Mouse (Mus musculus) CH12.LX (cell line): ENCODE results near the gene Atad1. TPM values are rescaled to one million over a fixed set of nuclear protein-coding genes. Genes with fewer than 3 reads are reported as not detected.
A peak's percentile ranks its signal among the peaks of the same experiment; 100 is the strongest.

Source experiments
- DNase-seq: peaks from one replicate; pipeline ENCODE4 v3.0.0-alpha.2; 2013; ENCODE audit errors: extremely low read depth
- H3K27ac ChIP-seq: 2 replicates; pipeline ENCODE4 v1.5.1; 2012; ENCODE audit warnings: low read depth, mild to moderate bottlenecking, control low read depth, moderate library complexity; ENCODE audit not compliant: insufficient read depth
- H3K27me3 ChIP-seq: replicated peaks from 2 replicates; pipeline ENCODE3; 2012; ENCODE audit warnings: inconsistent platforms
- H3K36me3 ChIP-seq, 2 experiments: replicated peaks in 1 of 2; 2 replicates each; pipeline versions ENCODE3 to v1.6.1; 2012; ENCODE audit warnings: inconsistent platforms in 1 of 2, low read length in 1 of 2, mild to moderate bottlenecking in 1 of 2, mixed read lengths in 1 of 2, moderate library complexity in 1 of 2; ENCODE audit not compliant: control insufficient read depth in 1 of 2, insufficient read depth in 1 of 2
- H3K4me1 ChIP-seq, 2 experiments: 2 replicates each; pipeline ENCODE4 v1.6.1; 2012; ENCODE audit warnings: inconsistent platforms in 1 of 2, moderate library complexity in 1 of 2; ENCODE audit not compliant: insufficient read depth in 2 of 2, control insufficient read depth in 1 of 2
- H3K4me2 ChIP-seq: 2 replicates; pipeline ENCODE4 v1.6.1; 2012; ENCODE audit warnings: low read depth, mild to moderate bottlenecking, control low read depth; ENCODE audit not compliant: poor library complexity, insufficient read depth, severe bottlenecking
- H3K4me3 ChIP-seq, 3 experiments: fragments of 150-350 bp in 1 of 3; sonication (generic) in 1 of 3; replicated peaks in 1 of 3; 2 replicates each; pipeline versions ENCODE3 to v1.5.1; 2011 to 2012; ENCODE audit warnings: low read depth in 2 of 3, low read length in 2 of 3, mild to moderate bottlenecking in 2 of 3, moderate library complexity in 2 of 3, control low read depth in 1 of 3, improper control_type of control experiment in 1 of 3, inconsistent platforms in 1 of 3, mixed read lengths in 1 of 3; ENCODE audit not compliant: poor library complexity in 1 of 3
- H3K79me2 ChIP-seq: replicated peaks from 2 replicates; pipeline ENCODE4 v1.6.1; 2012; ENCODE audit warnings: mild to moderate bottlenecking, moderate library complexity; ENCODE audit not compliant: control insufficient read depth, poor library complexity, insufficient read depth, severe bottlenecking; ENCODE audit errors: extremely low read depth
- H3K9ac ChIP-seq: 2 replicates; pipeline ENCODE4 v1.6.1; 2012; ENCODE audit warnings: low read depth, mild to moderate bottlenecking, control low read depth, moderate library complexity; ENCODE audit not compliant: insufficient read depth
- H3K9me3 ChIP-seq: replicated peaks from 2 replicates; pipeline ENCODE3; 2012; ENCODE audit warnings: low read length, inconsistent platforms, mixed read lengths
- BHLHE40 ChIP-seq: IDR thresholded peaks from 2 replicates; pipeline ENCODE4 v1.6.1; 2011; ENCODE audit warnings: mild to moderate bottlenecking, low read depth, low read length, improper control_type of control experiment
- CHD1 ChIP-seq: IDR thresholded peaks from 2 replicates; pipeline ENCODE4 v1.6.1; 2012; ENCODE audit warnings: low read depth, low read length, improper control_type of control experiment, inconsistent platforms
- CHD2 ChIP-seq: IDR thresholded peaks from 2 replicates; pipeline ENCODE4 v1.6.1; 2011; ENCODE audit warnings: low read length, improper control_type of control experiment
- CTCF ChIP-seq, 2 experiments: IDR thresholded peaks in 1 of 2; conservative IDR thresholded peaks in 1 of 2; 2 replicates each; pipeline ENCODE4 v1.5.1; 2011 to 2012; ENCODE audit warnings: low read depth in 2 of 2, low read length in 2 of 2, improper control_type of control experiment in 1 of 2, inconsistent platforms in 1 of 2, mild to moderate bottlenecking in 1 of 2, moderate library complexity in 1 of 2
- E2F4 ChIP-seq: IDR thresholded peaks from 2 replicates; pipeline ENCODE4 v1.6.1; 2011; ENCODE audit warnings: low read depth, low read length, improper control_type of control experiment; ENCODE audit not compliant: insufficient replicate concordance
- EP300 ChIP-seq: IDR thresholded peaks from 2 replicates; pipeline ENCODE4 v1.6.1; 2011; ENCODE audit warnings: low read length, improper control_type of control experiment
- ETS1 ChIP-seq: conservative IDR thresholded peaks from 2 replicates; pipeline ENCODE4 v1.6.1; 2012; ENCODE audit warnings: low read depth, mild to moderate bottlenecking, inconsistent platforms, low read length, improper control_type of control experiment, moderate library complexity
- HCFC1 ChIP-seq: IDR thresholded peaks from 2 replicates; pipeline ENCODE4 v1.6.1; 2012; ENCODE audit warnings: low read depth, mild to moderate bottlenecking, inconsistent platforms, low read length, improper control_type of control experiment
- IRF4 ChIP-seq: IDR thresholded peaks from 2 replicates; pipeline ENCODE4 v1.6.1; 2014; ENCODE audit warnings: low read depth, mild to moderate bottlenecking, inconsistent platforms, low read length, improper control_type of control experiment
- JUN ChIP-seq: IDR thresholded peaks from 2 replicates; pipeline ENCODE4 v1.6.1; 2011; ENCODE audit warnings: low read depth, mild to moderate bottlenecking, low read length, improper control_type of control experiment, moderate library complexity; ENCODE audit not compliant: insufficient read depth
- JUND ChIP-seq: conservative IDR thresholded peaks from 2 replicates; pipeline ENCODE4 v1.6.1; 2011; ENCODE audit warnings: low read depth, low read length, improper control_type of control experiment
- KAT2A ChIP-seq: IDR thresholded peaks from 2 replicates; pipeline ENCODE4 v1.6.1; 2012; ENCODE audit warnings: low read length, improper control_type of control experiment, inconsistent platforms; ENCODE audit not compliant: insufficient replicate concordance
- MAX ChIP-seq: IDR thresholded peaks from 2 replicates; pipeline ENCODE4 v1.6.1; 2011; ENCODE audit warnings: low read length, improper control_type of control experiment
- MAZ ChIP-seq: IDR thresholded peaks from 2 replicates; pipeline ENCODE4 v1.6.1; 2012; ENCODE audit warnings: low read depth, mild to moderate bottlenecking, inconsistent platforms, low read length, improper control_type of control experiment, moderate library complexity
- MEF2A ChIP-seq: IDR thresholded peaks from 2 replicates; pipeline ENCODE4 v1.6.1; 2014; ENCODE audit warnings: low read depth, mild to moderate bottlenecking, inconsistent platforms, low read length, improper control_type of control experiment, borderline replicate concordance
- MXI1 ChIP-seq: IDR thresholded peaks from 2 replicates; pipeline ENCODE4 v1.6.1; 2011; ENCODE audit warnings: mild to moderate bottlenecking, low read depth, low read length, improper control_type of control experiment
- MYC ChIP-seq: IDR thresholded peaks from 2 replicates; pipeline ENCODE4 v1.6.1; 2011; ENCODE audit warnings: low read depth, mild to moderate bottlenecking, improper control_type of control experiment, low read length
- NELFE ChIP-seq: IDR thresholded peaks from 2 replicates; pipeline ENCODE4 v1.6.1; 2011; ENCODE audit warnings: low read depth, low read length, improper control_type of control experiment
- NRF1 ChIP-seq: IDR thresholded peaks from 2 replicates; pipeline ENCODE4 v1.6.1; 2014; ENCODE audit warnings: low read depth, mild to moderate bottlenecking, inconsistent platforms, low read length, improper control_type of control experiment, moderate library complexity
- PAX5 ChIP-seq: IDR thresholded peaks from 2 replicates; pipeline ENCODE4 v1.6.1; 2012; ENCODE audit warnings: low read length, inconsistent platforms, mixed read lengths
- POLR2AphosphoS2 ChIP-seq: IDR thresholded peaks from 2 replicates; pipeline ENCODE4 v1.6.1; 2011; ENCODE audit warnings: low read depth, low read length, improper control_type of control experiment
- RCOR1 ChIP-seq: conservative IDR thresholded peaks from 2 replicates; pipeline ENCODE4 v1.6.1; 2012; ENCODE audit warnings: low read depth, mild to moderate bottlenecking, inconsistent platforms, low read length, improper control_type of control experiment
- SIN3A ChIP-seq: IDR thresholded peaks from 2 replicates; pipeline ENCODE4 v1.6.1; 2012; ENCODE audit warnings: low read length, improper control_type of control experiment, inconsistent platforms
- SMC3 ChIP-seq: IDR thresholded peaks from 2 replicates; pipeline ENCODE4 v1.6.1; 2011; ENCODE audit warnings: low read depth, low read length, improper control_type of control experiment
- TBP ChIP-seq: conservative IDR thresholded peaks from 2 replicates; pipeline ENCODE4 v1.6.1; 2011; ENCODE audit warnings: low read depth, low read length, improper control_type of control experiment
- UBTF ChIP-seq: IDR thresholded peaks from 2 replicates; pipeline ENCODE4 v1.6.1; 2012; ENCODE audit warnings: low read depth, mild to moderate bottlenecking, inconsistent platforms, low read length, improper control_type of control experiment, moderate library complexity
- USF1 ChIP-seq: IDR thresholded peaks from 2 replicates; pipeline ENCODE4 v1.6.1; 2014; ENCODE audit warnings: low read depth, mild to moderate bottlenecking, inconsistent platforms, low read length, improper control_type of control experiment
- USF2 ChIP-seq: conservative IDR thresholded peaks from 2 replicates; pipeline ENCODE4 v1.6.1; 2011; ENCODE audit warnings: low read depth, low read length, improper control_type of control experiment
- ZC3H11A ChIP-seq: IDR thresholded peaks from 2 replicates; pipeline ENCODE4 v1.6.1; 2012; ENCODE audit warnings: low read depth, mild to moderate bottlenecking, inconsistent platforms, low read length, improper control_type of control experiment
- ZKSCAN1 ChIP-seq: IDR thresholded peaks from 2 replicates; pipeline ENCODE4 v1.6.1; 2012; ENCODE audit warnings: low read depth, inconsistent platforms, low read length, improper control_type of control experiment, borderline replicate concordance
- ZMIZ1 ChIP-seq: IDR thresholded peaks from 2 replicates; pipeline ENCODE4 v1.6.1; 2012; ENCODE audit warnings: low read depth, mild to moderate bottlenecking, inconsistent platforms, low read length, improper control_type of control experiment
- ZNF384 ChIP-seq: IDR thresholded peaks from 2 replicates; pipeline ENCODE4 v1.6.1; 2012; ENCODE audit warnings: low read depth, low read length, improper control_type of control experiment, inconsistent platforms
- dilution Hi-C: fragments of 300-500 bp; cut with MboI; formaldehyde crosslinking; loops from 2 replicates; pipeline ENCODE4 v1.14.3; 2020; ENCODE audit warnings: low sequenced_read_pairs; ENCODE audit not compliant: extremely low pct_unique_long_range_greater_than_20kb, extremely low pct_ligation_motif_present
- in situ Hi-C: fragments of 300-500 bp; cut with MboI; formaldehyde crosslinking; loops from 3 replicates; pipeline ENCODE4 v1.14.3; 2019; ENCODE audit warnings: low sequenced_read_pairs, low pct_ligation_motif_present, low pct_unique_long_range_greater_than_20kb, mixed read lengths
- polyA plus RNA-seq: library from polyadenylated mRNA; unstranded; fragments of >175 nt; gene quantifications from 2 replicates; pipeline ENCODE4 v1.2.1, GENCODE M21; 2012; ENCODE audit warnings: low read depth; ENCODE audit not compliant: insufficient read length
- total RNA-seq, 2 experiments: library from RNA; depleted of rRNA; stranded (reverse); fragments of 300-350 nt in 1 of 2; fragments of >200 nt in 1 of 2; gene quantifications; 2 replicates each; pipeline ENCODE4 v1.2.3; 2012 to 2014

Atad1 gene
- total and polyA plus RNA-seq, 3 experiments: 78.5 to 268 (median 103) TPM

DNA sequence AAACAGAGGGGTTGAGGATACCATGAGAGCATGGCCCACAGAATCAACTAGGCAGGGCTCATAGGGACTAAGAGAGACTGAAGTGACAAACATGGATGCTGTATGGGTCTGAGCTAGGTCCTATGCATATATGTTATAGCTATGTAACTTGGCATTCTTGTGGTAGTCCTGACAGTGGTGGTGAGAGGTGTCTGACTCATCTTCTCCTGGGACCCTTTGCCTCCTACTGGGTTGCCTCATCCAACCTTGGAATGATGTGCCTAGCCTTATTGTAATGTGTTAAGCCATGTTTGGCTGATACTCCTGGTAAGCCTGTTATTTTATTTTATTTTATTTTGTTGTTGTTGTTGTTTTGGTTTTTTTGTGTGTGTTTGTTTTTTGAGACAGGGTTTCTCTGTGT is 23.9 kb downstream of the Atad1 start:
- no peaks in the 10 kb centered on the region for H3K27me3 ChIP-seq
- H3K36me3 ChIP-seq: no peaks in the 10 kb centered on the region
- H3K9me3 ChIP-seq: no peaks in the 10 kb centered on the region
- no peak overlapping the region for H3K4me2 ChIP-seq
- H3K4me1 ChIP-seq: peaks cover 6 to 23% of the 10 kb centered on the region in 2 experiments
- dilution Hi-C loops: no loop called here
- no peak for DNase-seq
- H3K4me3 ChIP-seq: no peak overlapping the region
- H3K79me2 ChIP-seq: peaks cover 11% of the 10 kb centered on the region
- in situ Hi-C loops: loop anchor here (5.0 to 10.0 kb wide), 2 partner anchors 42 to 649 kb away; partner anchors contain the start of gene Pten
- TF ChIP-seq USF1 (no peak), E2F4 (no peak), SIN3A (no peak), JUND (no peak), TBP (no peak)
- H3K9ac ChIP-seq: no peak overlapping the region
- no peak overlapping the region for H3K27ac ChIP-seq

DNA sequence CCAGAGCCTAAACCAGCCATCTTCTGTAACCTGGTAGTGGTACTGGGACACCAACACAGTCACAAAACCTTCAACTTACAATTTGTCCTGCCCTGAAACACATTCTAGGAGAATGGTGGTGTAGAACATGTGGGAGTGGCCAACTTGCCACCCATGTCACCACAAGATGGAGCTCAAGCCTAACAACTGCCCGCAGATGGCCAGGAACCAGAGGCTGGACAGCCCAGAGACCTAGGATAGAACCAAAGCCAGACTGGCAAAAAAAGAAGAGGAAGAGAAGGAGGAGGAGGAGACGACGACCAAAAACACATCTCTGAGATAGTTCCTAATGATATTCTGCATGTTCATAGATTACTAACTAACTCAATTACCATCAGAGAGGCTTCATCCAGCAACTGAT is 24.4 kb downstream of the Atad1 start:
- Histone ChIP-seq H3K4me2 (no peak overlapping the region), H3K4me3 (no peak overlapping the region), H3K4me1 (peaks cover 6 to 23% of the 10 kb centered on the region in 2 experiments), H3K9me3 (no peaks in the 10 kb centered on the region), H3K27me3 (no peaks in the 10 kb centered on the region), H3K36me3 (no peaks in the 10 kb centered on the region), H3K9ac (no peak overlapping the region), H3K79me2 (peaks cover 16% of the 10 kb centered on the region), H3K27ac (no peak overlapping the region)
- dilution Hi-C loops: no loop called here
- in situ Hi-C loops: loop anchor here (5.0 to 10.0 kb wide), 2 partner anchors 42 to 650 kb away; partner anchors contain the start of gene Pten
- DNase-seq: peak; percentile 71
- TF ChIP-seq EP300: 0 out of 2 replicates have a peak, but pooled peaks have one; percentile 15
- no peak for TF ChIP-seq HCFC1
- TF ChIP-seq ZNF384: peak; percentile 62
- peak; percentile 57; the same call in 1 of the 2 replicates for TF ChIP-seq MEF2A
- no peak for TF ChIP-seq CHD1
- no peak for TF ChIP-seq ZKSCAN1
- no peak for TF ChIP-seq ZMIZ1
- no peak for TF ChIP-seq USF2
- TF ChIP-seq CHD2: no peak
- peak; percentile 95 for TF ChIP-seq SMC3
- no peak for TF ChIP-seq RCOR1
- no peak for TF ChIP-seq E2F4
- no peak for TF ChIP-seq PAX5
- TF ChIP-seq NELFE: peak; percentile 41; the same call in 1 of the 2 replicates
- TF ChIP-seq NRF1: peak; percentile 37; the same call in 1 of the 2 replicates
- TF ChIP-seq MYC: peak; percentile 88
- TF ChIP-seq IRF4: peak; percentile 68; the same call in 1 of the 2 replicates
- TF ChIP-seq ZC3H11A: peak; percentile 93
- peak; percentile 57; the same call in 1 of the 2 replicates for TF ChIP-seq MXI1
- no peak for TF ChIP-seq JUN
- TF ChIP-seq USF1: no peak
- no peak for TF ChIP-seq ETS1
- no peak for TF ChIP-seq POLR2AphosphoS2
- TF ChIP-seq MAX: peak; percentile 79
- TF ChIP-seq CTCF (conservative IDR thresholded peaks at IDR 0.05 in 1 of 2, IDR thresholded peaks at IDR 0.05 in 1 of 2; ENCODE audit: low read depth in 2 of 2, low read length in 2 of 2): peak; percentile 35 to 96; a peak in 3 of 4 replicates
- no peak for TF ChIP-seq UBTF
- TF ChIP-seq JUND: 0 out of 2 replicates have a peak, but pooled peaks have one; percentile 39
- TF ChIP-seq KAT2A: no peak
- TF ChIP-seq BHLHE40: 0 out of 2 replicates have a peak, but pooled peaks have one; percentile 41
- no peak for TF ChIP-seq MAZ
